Mouse (Mus musculus) liver, adult 2 months (tissue): ENCODE measurements around the gene 2810408A11Rik.

Source experiments
- CTCF ChIP-seq: fragments of 200-500 bp; IDR thresholded peaks from 2 replicates; pipeline ENCODE4 v1.5.1; 2011; ENCODE audit warnings: low read depth, low read length, control low read depth
- POLR2A ChIP-seq: fragments of 200-500 bp; IDR thresholded peaks from 2 replicates; pipeline ENCODE4 v1.6.1; 2011; ENCODE audit warnings: low read length, control low read depth; ENCODE audit not compliant: insufficient read depth; ENCODE audit errors: extremely low read depth

GRCm38 (mm10) chr11:69921114-69922011 lies 20.6 kb upstream of the 2810408A11Rik start, which contains the start of gene Eif5a:
- TF ChIP-seq CTCF = peak; percentile 63
- peak; percentile 86 for TF ChIP-seq POLR2A
